Mouse (Mus musculus): ENCODE results near the gene Nr1d2.
"Not testable (repeated sequence)": the region's sequence is repeated elsewhere in the genome, so short reads cannot be mapped to it uniquely, and the experiment has no call there.

Gene Nr1d2

DNA sequence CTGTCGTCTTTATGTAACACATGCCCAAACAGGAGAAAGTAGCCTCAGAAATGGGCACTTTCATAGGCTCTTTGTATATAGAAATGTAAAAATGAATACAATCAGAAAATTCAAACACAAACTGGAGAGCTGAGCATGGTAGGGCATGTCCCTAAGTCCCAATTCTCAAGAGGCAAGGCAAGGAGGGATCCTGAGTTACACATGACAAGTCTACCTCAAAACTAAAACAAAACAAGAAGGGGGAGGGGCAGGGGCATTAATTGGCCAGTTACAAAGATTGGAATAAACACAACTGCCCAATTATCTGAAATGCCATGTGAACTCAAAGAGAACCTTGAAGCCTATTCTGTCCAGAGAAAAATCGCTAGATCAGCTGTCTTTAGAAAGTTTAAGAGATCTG, 5.9 kb downstream of the Nr1d2 start:
- no peak for DNase-seq (ENCODE audit: low spot score)

DNA sequence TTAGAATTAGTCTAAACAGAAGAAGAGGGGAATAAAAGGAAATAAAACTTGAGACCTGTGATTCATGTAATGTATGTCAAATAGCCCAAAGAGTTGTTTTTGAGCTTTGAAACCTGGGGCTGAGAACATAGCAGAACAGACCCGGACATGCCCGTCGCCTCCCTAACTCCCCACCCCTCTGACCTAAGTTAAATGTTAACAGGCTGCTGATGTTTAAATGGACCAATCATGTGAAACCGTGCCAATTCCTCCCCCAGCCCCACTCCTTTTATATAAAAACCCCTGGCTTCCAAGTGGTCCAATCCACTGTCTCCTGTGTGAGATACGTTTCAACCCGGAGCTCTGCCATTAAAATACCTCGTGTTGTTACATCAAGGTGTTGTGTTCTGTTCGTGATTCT, 7.1 kb downstream of the Nr1d2 start:
- not testable (repeated sequence) for DNase-seq (ENCODE audit: low spot score)

DNA sequence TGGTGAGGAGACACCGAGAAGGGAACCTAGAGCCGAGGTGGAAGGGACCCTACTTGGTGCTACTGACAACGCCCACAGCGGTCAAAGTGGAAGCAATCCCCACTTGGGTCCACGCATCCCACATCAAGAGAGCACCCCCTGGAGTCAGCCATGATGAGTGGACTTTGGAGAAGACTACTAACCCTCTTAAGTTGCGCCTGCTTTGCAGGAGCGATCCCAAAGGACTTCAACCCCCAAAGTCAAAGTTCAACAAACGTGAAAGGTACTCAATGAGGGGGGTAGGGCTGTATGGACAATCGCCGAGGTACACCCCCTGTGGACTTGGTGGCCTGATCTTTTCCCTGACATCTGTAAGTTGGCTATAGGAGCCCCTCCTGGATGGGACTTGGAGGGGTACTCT, 9.2 kb downstream of the Nr1d2 start:
- not testable (repeated sequence) for DNase-seq (ENCODE audit: low spot score)

- not testable (repeated sequence) for DNase-seq (ENCODE audit: low spot score)
Measured at GRCm38 (mm10) chr14:18226181-18226580, 12.7 kb downstream of the Nr1d2 start.

DNA sequence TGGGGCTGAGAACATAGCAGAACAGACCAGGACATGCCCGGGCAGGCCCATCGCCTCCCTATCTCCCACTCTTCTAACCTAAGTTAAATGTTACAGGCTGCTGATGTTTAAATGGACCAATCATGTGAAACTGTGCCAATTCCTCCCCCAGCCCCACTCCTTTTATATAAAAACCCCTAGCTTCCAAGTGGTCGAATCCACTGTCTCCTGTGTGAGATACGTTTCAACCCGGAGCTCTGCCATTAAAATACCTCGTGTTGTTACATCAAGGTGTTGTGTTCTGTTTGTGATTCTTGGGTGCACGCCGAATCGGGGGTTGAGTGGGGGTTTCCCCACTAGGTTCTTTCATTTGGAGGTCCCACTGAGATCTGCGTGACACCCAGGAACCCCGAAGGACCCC, 13.5 kb downstream of the Nr1d2 start:
- DNase-seq (ENCODE audit: low spot score), result not testable (repeated sequence)

DNA sequence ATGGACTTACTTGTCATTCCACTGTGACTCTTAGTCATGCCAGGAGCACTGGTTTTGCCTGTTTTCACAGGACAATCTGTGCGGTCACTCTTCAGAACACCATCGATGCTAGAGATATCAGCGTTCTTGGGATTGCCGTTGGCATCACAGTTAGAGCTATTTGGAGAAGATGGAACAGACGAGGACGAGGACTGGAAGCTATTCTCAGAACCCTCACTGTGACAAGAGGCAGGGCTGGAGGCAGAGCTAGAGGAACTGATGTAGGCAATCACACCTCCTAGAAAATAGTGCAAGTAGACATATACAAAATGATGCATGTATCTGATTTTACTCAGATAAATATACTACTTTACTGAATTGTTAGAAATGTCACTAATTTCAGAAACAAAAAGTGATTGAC, 16.9 kb downstream of the Nr1d2 start:
- DNase-seq (ENCODE audit: low spot score), result no peak

DNA sequence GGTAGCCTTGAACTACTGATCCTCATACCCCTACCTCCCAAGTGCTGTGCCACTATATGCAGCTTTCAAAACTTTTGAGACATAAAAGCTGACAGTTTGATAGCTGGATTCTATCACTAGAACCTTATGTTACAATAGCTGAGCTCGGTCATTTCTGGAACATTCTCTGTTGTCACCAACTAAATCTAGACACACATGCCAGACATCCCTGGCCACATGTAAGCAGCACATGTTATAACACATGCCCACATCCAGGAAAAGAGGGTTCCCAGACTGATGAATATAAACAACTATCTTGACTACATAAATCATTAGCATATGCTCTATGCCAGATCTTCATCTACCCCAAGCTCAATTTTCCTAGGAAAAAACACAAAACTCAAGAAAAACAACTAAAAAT, 21.8 kb downstream of the Nr1d2 start:
- no peak for DNase-seq (ENCODE audit: low spot score)

GRCm38 (mm10) chr14:18216428-18216827, 22.5 kb downstream of the Nr1d2 start:
- DNase-seq (ENCODE audit: low spot score), result no peak

DNA sequence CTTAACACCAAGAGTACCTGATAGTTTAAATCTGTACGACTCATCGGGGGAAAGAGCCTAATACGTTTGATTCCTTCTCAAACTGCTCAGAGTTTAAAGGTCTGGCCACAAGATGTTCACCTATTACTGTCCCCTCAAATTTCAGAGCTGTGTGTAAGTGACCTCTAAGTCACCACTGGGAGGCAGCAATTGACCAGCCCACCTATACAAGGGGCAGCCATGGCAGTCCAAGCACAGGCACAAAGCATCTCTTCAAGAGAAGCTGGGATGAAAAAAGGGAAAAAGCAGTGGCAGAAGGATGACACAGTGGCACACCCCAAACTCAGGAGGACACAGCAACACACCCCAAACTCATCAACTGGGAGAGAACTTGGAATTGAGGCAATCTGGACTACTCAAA, 28.1 kb downstream of the Nr1d2 start:
- no peak for DNase-seq (ENCODE audit: low spot score)

- not testable (repeated sequence) for DNase-seq (ENCODE audit: low spot score)
Measured at GRCm38 (mm10) chr14:18204315-18204714, 34.6 kb downstream of the Nr1d2 start.

GRCm38 (mm10) chr14:18201413-18201812, 37.5 kb downstream of the Nr1d2 start:
- no peak for DNase-seq (ENCODE audit: low spot score)

- DNase-seq (ENCODE audit: low spot score), result peak; percentile 25
Measured at GRCm38 (mm10) chr14:18186883-18187417, 52.0 kb downstream of the Nr1d2 start.

DNA sequence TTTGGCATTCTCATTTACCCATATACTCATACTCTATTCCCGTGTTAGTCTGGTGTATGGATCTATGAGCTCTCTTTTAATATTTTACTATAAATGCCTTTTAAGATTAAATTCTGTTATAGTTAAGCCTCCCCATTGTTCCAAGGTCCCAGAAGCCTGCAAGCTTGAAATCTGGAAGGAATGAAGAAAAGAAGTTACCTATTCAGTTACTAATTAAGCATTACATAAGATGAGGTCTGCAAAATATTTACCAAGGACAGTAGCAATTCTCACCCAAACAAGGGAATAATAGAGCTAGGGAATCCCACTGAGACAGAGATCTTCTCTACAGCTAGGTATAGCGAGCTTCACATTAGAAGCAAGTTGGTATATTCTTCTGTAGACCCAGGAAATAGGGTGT, 61.4 kb downstream of the Nr1d2 start:
- DNase-seq (ENCODE audit: low spot score), result not testable (repeated sequence)

- DNase-seq (ENCODE audit: low spot score), result no peak
Measured at GRCm38 (mm10) chr14:18167597-18167996, 71.3 kb downstream of the Nr1d2 start.

GRCm38 (mm10) chr14:18167041-18167440, 71.9 kb downstream of the Nr1d2 start:
- peak; percentile 38 for DNase-seq (ENCODE audit: low spot score)

All from lung, postnatal 25 days (tissue).